Mouse (Mus musculus) forebrain, embryonic 13.5 days (tissue): ENCODE data around the gene Eci1. TPM values are rescaled to one million over a fixed set of nuclear protein-coding genes. Genes with fewer than 3 reads are reported as not detected.

Experiments
- ATAC-seq: fragments of 200-750 bp; cut with Nextera tagmentation; 2 replicates; pipeline ENCODE4 v1.8.0; 2017
- H3K27ac ChIP-seq: fragments of 300-500 bp; sonication (generic); 2 replicates; pipeline ENCODE4 v1.5.1; 2015; ENCODE audit warnings: inconsistent platforms, mild to moderate bottlenecking, moderate library complexity
- H3K27me3 ChIP-seq: fragments of 300-500 bp; sonication (generic); 2 replicates; pipeline ENCODE4 v1.6.1; 2015; ENCODE audit warnings: mild to moderate bottlenecking, inconsistent platforms
- H3K36me3 ChIP-seq: fragments of 300-500 bp; sonication (generic); 2 replicates; pipeline ENCODE4 v1.6.1; 2015; ENCODE audit warnings: mild to moderate bottlenecking, inconsistent platforms; ENCODE audit not compliant: poor library complexity, severe bottlenecking
- H3K4me1 ChIP-seq: fragments of 300-500 bp; sonication (generic); 2 replicates; pipeline ENCODE4 v1.6.1; 2015; ENCODE audit warnings: inconsistent platforms
- H3K4me2 ChIP-seq: fragments of 300-500 bp; sonication (generic); 2 replicates; pipeline ENCODE4 v1.6.1; 2015; ENCODE audit warnings: inconsistent platforms, mild to moderate bottlenecking, moderate library complexity
- H3K4me3 ChIP-seq: fragments of 300-500 bp; sonication (generic); 2 replicates; pipeline ENCODE4 v1.5.1; 2015; ENCODE audit warnings: mild to moderate bottlenecking, inconsistent platforms
- H3K9ac ChIP-seq: fragments of 300-500 bp; sonication (generic); 2 replicates; pipeline ENCODE4 v1.6.1; 2015; ENCODE audit warnings: mild to moderate bottlenecking, inconsistent platforms
- H3K9me3 ChIP-seq: fragments of 300-500 bp; sonication (generic); replicated peaks from 2 replicates; pipeline ENCODE4 v1.6.1; 2016; ENCODE audit warnings: inconsistent platforms
- WGBS: fragments of 180-500 bp; shearing (Covaris S2); methylation state at CpG from one replicate; pipeline ENCODE4 v1.1.7; 2015; 5-methylcytosine and 5-hydroxymethylcytosine counted together
- polyA plus RNA-seq: library from polyadenylated mRNA; unstranded; fragments of >200 nt; fragmentation: Nextera tagmentation; extraction: Ambion mirVana; gene quantifications from 2 replicates; pipeline ENCODE4 v1.2.1, GENCODE M21; 2015

The Eci1 gene
- polyA plus RNA-seq, 1 experiment from 2014 or later = 62.5 TPM

DNA sequence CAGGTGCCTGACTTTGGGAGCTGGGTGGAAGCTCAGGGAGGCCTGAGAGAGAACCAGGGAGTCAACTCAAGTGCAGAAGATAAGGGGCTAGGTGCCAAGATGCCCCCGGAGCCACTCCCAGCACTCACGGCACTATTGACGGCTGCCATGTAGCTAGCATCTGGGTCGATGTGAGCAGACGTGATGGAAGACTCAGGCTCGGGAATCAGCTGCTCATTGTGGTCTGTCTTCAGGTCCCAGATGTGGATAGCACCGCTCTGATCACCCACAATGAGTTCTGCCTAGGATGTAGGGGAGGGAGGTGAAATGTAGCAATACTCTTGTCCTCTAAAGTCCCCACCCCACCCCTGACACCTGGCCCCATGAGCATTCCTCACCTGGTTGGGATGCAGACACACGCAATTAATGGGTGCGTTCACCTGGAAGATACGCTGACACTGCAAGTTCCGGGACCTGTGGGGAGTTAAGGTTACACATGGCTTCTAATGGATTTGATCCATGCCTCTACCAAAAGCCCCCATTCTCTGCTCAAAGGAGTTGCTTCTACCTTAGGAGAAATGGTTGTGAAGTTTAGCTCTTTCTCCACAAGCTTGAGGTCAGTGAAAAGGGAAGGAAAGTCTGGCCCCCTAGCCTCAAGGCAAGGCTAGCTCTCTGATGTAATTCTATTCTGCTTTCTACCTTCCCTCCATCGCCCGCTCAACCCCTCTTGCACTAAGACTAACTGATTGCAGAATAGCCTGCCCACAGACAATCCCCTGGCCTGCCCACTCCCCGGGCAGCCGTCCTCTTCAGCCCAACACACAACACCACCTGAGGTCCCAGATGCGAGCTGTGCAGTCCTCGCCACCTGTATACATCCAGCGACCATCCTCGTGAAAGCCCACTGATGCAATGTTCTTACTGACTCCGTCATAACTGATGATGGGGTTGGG is 50.9 kb downstream of the Eci1 start:
- 93% methylated on average over 20 of the region's 20 CpGs for WGBS
- peaks cover 55% of the 10 kb centered on the region for H3K36me3 ChIP-seq

DNA sequence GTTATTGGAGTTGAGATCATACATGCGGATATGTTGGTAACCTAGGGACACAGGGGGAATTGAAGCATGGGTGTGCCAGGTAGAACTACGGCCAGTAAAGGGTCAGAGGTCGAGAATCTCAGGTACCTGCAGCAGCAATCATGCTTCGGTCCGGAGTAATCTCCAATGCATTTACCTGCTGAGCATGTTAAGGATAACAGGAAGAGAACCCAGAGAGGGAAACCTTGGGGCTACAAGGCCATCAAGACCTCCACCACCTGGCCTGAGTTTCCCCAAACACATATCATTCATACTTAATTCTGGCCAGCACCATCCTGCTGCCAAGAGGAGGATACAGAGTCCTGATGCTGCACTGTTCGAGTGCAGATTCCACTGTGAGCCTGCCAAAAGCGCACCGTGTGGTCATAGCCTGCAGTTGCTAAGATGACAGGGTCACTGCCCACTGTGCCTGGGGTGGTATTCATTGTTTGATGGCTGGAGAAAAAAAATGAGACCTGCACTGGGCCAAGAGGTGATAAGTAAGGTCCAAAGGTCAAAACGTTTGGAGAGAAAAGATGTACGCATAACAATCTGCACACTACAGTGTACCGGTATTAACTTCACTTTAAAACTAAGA is 51.7 kb downstream of the Eci1 start:
- peak; percentile 33; the same call in 1 of the 2 replicates for ATAC-seq
- H3K4me2 ChIP-seq = peak overlapping the region; percentile 65
- H3K9me3 ChIP-seq = no peaks in the 10 kb centered on the region
- H3K4me3 ChIP-seq = peak overlapping the region; percentile 79
- H3K9ac ChIP-seq = peak overlapping the region; percentile 85
- 48% methylated on average over 11 of the region's 11 CpGs for WGBS
- no peak overlapping the region; the same call in 1 of the 2 replicates for H3K27ac ChIP-seq
- H3K4me1 ChIP-seq = peaks cover 15% of the 10 kb centered on the region
- H3K36me3 ChIP-seq = peaks cover 47% of the 10 kb centered on the region
- no peaks in the 10 kb centered on the region for H3K27me3 ChIP-seq

More for the DNA sequence above, 50.9 kb downstream of the Eci1 start:
- H3K4me2 ChIP-seq = peak overlapping the region; percentile 65
- H3K9me3 ChIP-seq = no peaks in the 10 kb centered on the region
- H3K27me3 ChIP-seq = no peaks in the 10 kb centered on the region
- ATAC-seq = no peak
- H3K4me3 ChIP-seq = no peak overlapping the region
- H3K9ac ChIP-seq = peak overlapping the region; percentile 85
- H3K27ac ChIP-seq = no peak overlapping the region
- H3K4me1 ChIP-seq = peaks cover 23% of the 10 kb centered on the region

DNA sequence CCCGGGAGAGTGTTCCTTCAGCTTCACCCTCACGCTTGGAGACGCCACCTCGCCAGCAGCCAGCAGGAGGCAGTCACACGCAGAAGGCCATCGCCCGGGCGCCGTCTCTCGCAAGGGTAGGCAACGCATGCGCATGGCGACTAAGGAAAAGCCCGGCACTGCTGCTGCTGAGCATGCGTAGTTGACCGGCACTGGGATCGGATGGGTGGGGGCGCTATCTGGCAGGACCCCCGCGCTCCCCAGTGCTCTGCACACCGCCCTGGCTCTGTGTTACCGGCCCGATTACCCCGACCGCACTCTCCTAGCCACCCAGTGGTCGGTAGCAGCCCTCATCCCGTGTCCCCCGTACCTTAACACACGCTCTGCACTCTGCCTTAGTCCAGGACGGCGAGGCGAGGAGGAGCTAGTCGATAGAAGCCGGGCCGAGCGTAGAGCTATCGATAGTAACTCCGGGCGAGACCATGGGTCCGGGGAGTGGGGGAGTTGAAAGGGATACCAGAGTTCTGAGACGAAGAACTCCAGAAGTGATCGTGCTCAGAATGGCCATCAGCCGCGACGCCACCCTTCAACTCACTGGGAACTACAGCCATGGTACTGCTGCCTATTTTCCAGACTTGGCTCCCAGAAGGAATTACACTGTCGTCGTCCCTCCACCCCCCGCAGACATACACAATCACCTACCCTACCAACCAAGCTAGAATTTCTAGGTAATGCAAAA is 52.4 kb downstream of the Eci1 start, which contains the start of gene Mlst8:
Gene Mlst8 (minus strand): TSS at position 416 of the 718 bp plus-strand sequence.
- H3K4me3 ChIP-seq = peak within 1 kb of the TSS; percentile 79
- H3K4me2 ChIP-seq = peak within 1 kb of the TSS; percentile 65
- peak within 1 kb of the TSS; percentile 85 for H3K9ac ChIP-seq
- 0% methylated on average over 45 of the region's 48 CpGs for WGBS
- H3K9me3 ChIP-seq = no peaks in the 10 kb centered on the region
- peak; percentile 95 for ATAC-seq
- H3K4me1 ChIP-seq = peaks cover 14% of the 10 kb centered on the region
- H3K36me3 ChIP-seq = peaks cover 40% of the 10 kb centered on the region
- peak within 1 kb of the TSS; percentile 96 for H3K27ac ChIP-seq
- H3K27me3 ChIP-seq = no peaks in the 10 kb centered on the region

DNA sequence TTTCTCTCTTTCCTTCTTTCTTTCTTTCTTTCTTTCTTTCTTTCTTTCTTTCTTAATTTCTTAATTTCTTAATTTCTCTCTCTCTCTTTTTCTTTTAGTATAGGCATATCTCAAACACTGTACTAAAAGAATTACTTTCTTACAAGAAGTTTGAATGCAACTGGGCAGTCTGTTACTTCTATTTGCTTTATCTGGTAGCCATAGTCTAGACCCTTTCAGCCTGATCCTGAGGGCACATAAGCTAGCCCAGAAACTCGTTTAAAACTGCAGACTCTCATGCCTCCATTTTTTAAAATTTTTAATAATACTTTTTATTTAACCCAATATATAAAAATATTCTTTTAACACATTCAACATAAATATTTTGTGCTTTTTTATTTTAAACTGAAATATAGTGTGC is 53.0 kb downstream of the Eci1 start:
- Histone ChIP-seq H3K4me3 (peak overlapping the region; percentile 79), H3K36me3 (peaks cover 34% of the 10 kb centered on the region), H3K27ac (no peak overlapping the region; the same call in 1 of the 2 replicates), H3K4me1 (peaks cover 14% of the 10 kb centered on the region), H3K4me2 (peak overlapping the region; percentile 65), H3K27me3 (no peaks in the 10 kb centered on the region), H3K9ac (no peak overlapping the region), H3K9me3 (no peaks in the 10 kb centered on the region)
- WGBS = 19% methylated on average over 1 of the region's 1 CpGs
- no peak for ATAC-seq

DNA sequence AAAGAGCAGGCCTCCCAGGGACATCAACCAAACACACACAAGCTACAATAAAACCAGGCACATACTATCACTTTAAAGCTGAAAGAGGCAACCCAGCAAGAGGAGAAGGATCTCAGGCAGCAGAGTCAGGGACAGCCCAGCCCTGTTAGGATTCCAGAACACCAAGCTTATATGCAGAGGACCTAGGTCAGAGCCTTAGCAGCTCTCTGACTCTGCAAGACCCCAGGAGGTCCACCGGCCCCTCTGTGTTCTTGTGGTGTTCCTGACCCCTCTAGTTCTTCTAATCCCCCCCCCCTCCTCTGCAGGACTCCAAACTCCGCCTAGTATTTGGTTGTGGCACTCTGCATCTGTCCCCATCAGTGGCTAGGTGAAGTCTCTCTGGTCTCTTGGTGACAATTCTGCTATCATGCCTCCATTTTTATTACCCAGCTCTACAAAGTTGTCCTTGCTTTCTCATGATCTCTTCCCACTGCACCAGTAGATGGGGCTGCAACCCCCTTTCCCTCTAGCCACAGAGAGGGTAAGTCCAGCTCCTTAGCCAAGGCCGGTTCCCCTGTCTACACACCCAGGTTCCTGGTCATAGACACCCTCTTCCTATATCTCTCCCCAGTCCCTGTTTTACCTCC is 53.9 kb downstream of the Eci1 start:
- H3K4me2 ChIP-seq = no peak overlapping the region
- 36% methylated on average over 3 of the region's 3 CpGs for WGBS
- H3K9me3 ChIP-seq = no peaks in the 10 kb centered on the region
- peaks cover 25% of the 10 kb centered on the region for H3K36me3 ChIP-seq
- H3K4me1 ChIP-seq = peaks cover 16% of the 10 kb centered on the region
- no peak for ATAC-seq
- peak overlapping the region; percentile 13; the same call in 1 of the 2 replicates for H3K9ac ChIP-seq
- no peaks in the 10 kb centered on the region for H3K27me3 ChIP-seq
- H3K27ac ChIP-seq = no peak overlapping the region
- H3K4me3 ChIP-seq = no peak overlapping the region

DNA sequence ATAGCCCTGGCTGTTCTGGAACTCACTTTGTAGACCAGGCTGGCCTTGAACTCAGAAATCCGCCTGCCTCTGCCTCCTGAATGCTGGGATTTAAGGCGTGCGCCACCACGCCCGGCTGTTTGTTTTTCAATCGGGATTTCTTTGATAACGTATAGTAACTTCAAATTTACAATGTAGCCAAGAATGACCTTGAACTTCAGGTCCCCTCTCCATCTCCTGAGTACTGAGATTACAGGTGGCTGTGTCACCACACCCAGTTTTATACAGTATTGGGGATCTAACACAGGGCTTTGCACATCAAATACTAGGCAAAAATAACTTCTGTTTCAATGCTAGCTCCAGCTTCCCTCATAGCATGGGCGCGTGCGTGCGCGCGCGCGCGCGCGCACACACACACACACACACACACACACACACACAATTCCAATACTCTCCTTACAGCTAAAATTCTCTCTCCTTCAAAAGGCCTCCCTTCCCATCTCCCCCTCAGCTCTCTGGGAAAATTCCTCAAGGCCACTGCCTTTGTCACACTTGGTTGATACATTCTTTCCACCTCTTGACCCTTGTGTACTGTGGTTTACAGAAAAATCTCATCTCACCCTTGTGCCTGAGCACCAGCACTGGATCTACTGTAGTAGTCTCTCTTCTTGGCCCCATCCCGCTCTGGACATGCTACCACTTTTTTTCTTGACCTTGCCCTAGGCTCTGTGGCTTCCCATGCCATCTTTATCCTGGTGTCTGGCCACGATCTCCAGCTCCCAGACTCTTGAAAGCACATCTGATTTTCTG is 54.8 kb downstream of the Eci1 start:
- Histone ChIP-seq H3K9ac (no peak overlapping the region), H3K36me3 (peaks cover 16% of the 10 kb centered on the region), H3K27ac (no peak overlapping the region), H3K4me1 (peaks cover 22% of the 10 kb centered on the region), H3K4me2 (no peak overlapping the region), H3K27me3 (no peaks in the 10 kb centered on the region), H3K4me3 (no peak overlapping the region), H3K9me3 (no peaks in the 10 kb centered on the region)
- 95% methylated on average over 20 of the region's 20 CpGs for WGBS
- no peak for ATAC-seq

DNA sequence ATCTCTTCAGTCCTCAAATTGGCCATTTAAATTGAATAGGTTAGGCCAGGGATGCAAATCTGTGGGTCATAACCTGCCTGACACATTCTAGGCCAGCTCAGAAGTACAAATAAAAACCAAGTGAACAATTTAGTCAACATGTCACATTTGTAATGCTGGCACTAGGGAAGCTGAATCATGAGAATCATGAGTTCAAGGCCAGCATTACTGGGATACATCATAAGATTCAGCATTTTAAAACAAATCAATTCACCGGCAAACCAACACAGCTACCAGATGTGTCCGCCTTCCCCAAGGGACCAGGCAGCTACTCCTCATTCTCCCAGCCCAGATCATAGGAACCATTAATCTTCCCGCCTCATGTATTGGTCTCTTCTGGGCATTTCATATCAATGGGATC is 57.1 kb downstream of the Eci1 start:
- no peak overlapping the region for H3K9ac ChIP-seq
- H3K36me3 ChIP-seq = no peaks in the 10 kb centered on the region
- WGBS = 95% methylated on average over 3 of the region's 3 CpGs
- peaks cover 19% of the 10 kb centered on the region for H3K4me1 ChIP-seq
- H3K9me3 ChIP-seq = no peaks in the 10 kb centered on the region
- ATAC-seq = no peak
- H3K4me2 ChIP-seq = no peak overlapping the region
- H3K27me3 ChIP-seq = no peaks in the 10 kb centered on the region
- H3K27ac ChIP-seq = no peak overlapping the region
- no peak overlapping the region for H3K4me3 ChIP-seq

DNA sequence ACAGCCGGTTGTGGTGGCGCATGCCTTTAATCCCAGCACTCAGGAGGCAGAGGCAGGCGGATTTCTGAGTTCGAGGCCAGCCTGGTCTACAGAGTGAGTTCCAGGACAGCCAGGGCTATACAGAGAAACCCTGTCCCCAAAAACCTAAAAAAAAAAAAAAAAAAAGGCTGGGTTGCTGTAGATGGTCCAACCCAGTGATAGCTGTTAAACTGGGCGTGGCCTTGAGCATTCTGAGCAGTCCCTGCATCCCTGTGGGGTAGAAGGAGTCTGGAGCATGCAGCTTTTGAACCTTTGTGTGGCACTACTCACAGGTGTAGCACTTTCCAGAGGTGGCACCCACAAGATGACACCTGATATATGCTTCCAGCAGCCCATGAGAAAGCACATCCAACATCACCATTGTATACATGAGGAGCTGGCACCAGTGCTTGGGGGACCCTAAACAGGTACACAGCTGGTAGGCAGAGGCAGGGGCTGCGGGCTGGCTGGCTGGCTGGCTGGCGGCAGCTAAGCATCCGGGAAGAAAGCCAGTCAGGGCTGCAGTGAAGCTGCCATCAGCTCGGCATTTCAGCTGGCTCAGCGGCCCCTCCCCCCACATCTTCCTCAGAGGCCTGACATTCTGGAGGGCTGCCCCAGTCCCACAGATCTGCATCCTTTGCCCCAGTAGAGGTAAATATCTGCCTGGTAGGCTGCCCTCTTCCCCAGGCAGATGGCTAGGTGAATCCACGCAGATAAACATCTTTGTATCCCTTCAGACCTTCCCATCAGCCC is 58.8 kb downstream of the Eci1 start:
- no peaks in the 10 kb centered on the region for H3K27me3 ChIP-seq
- ATAC-seq = peak; percentile 9; the same call in 1 of the 2 replicates
- peak overlapping the region; percentile 41 for H3K27ac ChIP-seq
- no peaks in the 10 kb centered on the region for H3K9me3 ChIP-seq
- H3K4me3 ChIP-seq = no peak overlapping the region
- H3K4me1 ChIP-seq = peaks cover 30% of the 10 kb centered on the region
- H3K9ac ChIP-seq = peak overlapping the region; percentile 38
- WGBS = 44% methylated on average over 10 of the region's 11 CpGs
- no peak overlapping the region for H3K4me2 ChIP-seq
- no peaks in the 10 kb centered on the region for H3K36me3 ChIP-seq

DNA sequence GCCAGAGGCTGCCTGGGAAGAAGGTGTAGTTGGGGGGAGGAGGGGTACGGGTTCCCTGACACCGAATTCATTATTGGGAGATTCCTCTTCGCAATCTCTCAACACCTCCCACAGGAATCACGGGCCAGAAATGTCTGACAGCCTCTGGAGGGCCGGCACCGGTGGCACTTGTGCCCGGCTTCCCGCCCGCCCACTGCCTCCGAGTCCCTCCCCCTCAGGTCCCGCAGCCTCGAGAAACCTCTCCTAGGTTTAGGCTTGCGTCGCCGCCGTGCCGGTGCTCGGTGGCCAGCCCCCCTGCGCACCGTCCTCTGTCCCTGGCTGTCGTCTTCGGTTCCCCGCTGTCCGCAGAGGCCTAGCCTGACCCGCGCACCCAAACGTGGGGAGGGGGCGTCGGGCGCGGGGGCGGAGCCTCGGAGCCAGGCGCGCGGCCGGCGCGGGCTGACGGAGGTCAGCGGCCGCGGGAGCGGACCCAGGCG is 61.8 kb downstream of the Eci1 start, which contains the start of gene Caskin1:
Gene Caskin1 (plus strand): TSS at position 416 of the 476 bp plus-strand sequence.
- H3K4me1 ChIP-seq = peaks cover 36% of the 10 kb centered on the region
- H3K36me3 ChIP-seq = no peaks in the 10 kb centered on the region
- peak within 1 kb of the TSS; percentile 85 for H3K4me2 ChIP-seq
- no peaks in the 10 kb centered on the region for H3K27me3 ChIP-seq
- no peaks in the 10 kb centered on the region for H3K9me3 ChIP-seq
- H3K27ac ChIP-seq = peak within 1 kb of the TSS; percentile 91
- peak within 1 kb of the TSS; percentile 93 for H3K9ac ChIP-seq
- peak within 1 kb of the TSS; percentile 92 for H3K4me3 ChIP-seq
- peak; percentile 63 for ATAC-seq
- under 1% methylated on average over 21 of the region's 45 CpGs for WGBS

DNA sequence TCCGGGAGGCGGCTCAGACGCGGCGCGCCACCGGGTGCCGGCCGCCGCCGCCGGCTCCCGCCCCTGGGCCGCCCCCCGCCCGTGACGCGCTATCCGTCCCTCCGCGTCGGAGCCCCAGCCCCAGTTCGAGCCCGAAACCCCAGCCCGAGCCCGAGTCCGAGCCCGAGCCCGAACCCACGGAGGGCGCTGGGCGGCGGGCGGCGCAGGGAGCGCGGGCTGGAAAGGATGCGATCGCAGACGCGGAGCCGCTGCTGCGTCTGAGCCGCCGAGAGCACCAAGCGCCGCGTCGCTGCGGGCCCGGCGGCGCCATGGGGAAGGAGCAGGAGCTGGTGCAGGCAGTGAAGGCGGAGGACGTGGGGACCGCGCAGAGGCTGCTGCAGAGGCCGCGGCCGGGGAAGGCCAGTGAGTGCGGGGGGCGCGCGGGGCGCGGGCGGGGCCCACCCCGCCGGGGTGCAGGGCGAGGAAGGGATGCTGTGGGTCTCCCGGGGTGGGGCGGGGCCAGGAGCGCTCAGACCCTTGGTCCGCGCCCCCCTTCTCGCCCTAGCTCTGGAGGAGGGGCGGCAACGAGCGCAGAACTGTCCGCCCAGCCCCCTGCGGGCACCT is 62.3 kb downstream of the Eci1 start:
- peak overlapping the region; percentile 91 for H3K27ac ChIP-seq
- no peaks in the 10 kb centered on the region for H3K27me3 ChIP-seq
- peaks cover 36% of the 10 kb centered on the region for H3K4me1 ChIP-seq
- peak; percentile 71 for ATAC-seq
- peak overlapping the region; percentile 92 for H3K4me3 ChIP-seq
- no peaks in the 10 kb centered on the region for H3K36me3 ChIP-seq
- H3K9ac ChIP-seq = peak overlapping the region; percentile 93
- no peaks in the 10 kb centered on the region for H3K9me3 ChIP-seq
- peak overlapping the region; percentile 85 for H3K4me2 ChIP-seq
- WGBS = under 1% methylated on average over 60 of the region's 81 CpGs
